Mouse (Mus musculus): ENCODE measurements around the gene Epp13. TPM values are rescaled to one million over a fixed set of nuclear protein-coding genes. Genes with fewer than 3 reads are reported as not detected.
"Not testable (repeated sequence)": the region's sequence is repeated elsewhere in the genome, so short reads cannot be mapped to it uniquely, and the experiment has no call there.

Gene Epp13
- not detected in 2 replicates for polyA plus RNA-seq (2015; fragmentation: Nextera tagmentation; extraction: Ambion mirVana)

DNA sequence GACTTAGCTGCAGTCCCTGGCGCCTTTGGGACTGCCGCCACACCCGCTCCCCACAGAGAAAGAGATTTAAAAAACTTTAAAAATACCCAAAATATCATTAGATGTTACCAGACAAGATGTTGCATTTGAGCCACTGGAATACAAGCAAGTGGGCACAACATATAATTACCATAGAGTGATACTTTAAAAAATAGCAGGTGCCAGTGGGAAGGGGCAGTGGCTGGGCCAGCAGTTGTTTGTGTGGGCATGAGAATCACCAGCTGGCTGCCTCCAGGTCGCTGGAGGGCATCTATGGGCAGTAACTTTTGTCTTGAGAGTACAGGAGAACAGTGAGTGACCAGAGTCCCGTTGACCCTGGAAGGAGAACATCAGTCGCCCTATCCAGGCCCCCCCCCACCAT is at the start of gene Epp13:
Gene Epp13 (plus strand): TSS at position 301 of the 400 bp plus-strand sequence.
- Histone ChIP-seq H3K4me3 (no peak within 1 kb of the TSS), H3K4me2 (no peak within 1 kb of the TSS), H3K27ac (no peak within 1 kb of the TSS), H3K4me1 (no peaks in the 10 kb centered on the region), H3K36me3 (no peaks in the 10 kb centered on the region), H3K9me3 (no peaks in the 10 kb centered on the region), H3K9ac (no peak within 1 kb of the TSS), H3K27me3 (no peaks in the 10 kb centered on the region)
- WGBS, result 82% methylated on average over 6 of the region's 6 CpGs
- ATAC-seq (ENCODE audit: insufficient number of reproducible peaks, low FRiP score, low TSS enrichment, low read depth), result no peak

DNA sequence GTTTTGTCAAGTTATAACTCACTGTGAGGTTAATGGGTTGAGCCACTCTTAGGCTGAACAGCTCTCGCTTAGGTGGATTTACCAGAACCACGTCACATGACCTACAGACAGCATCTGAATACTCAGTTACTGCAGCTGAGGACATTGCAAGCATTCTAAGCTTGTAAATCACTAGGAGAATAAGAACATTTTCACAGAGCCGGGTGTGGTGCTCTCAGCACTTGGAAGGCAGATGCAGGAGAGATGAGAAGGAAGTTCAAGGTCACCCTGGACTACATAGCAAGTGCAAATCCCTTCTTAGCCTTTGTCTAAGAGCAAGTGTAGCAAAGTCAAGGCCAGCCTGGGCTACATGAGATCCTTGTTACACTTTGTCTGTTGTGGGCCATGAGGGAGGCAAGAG is 48.3 kb upstream of the Epp13 start:
- H3K9me3 ChIP-seq, result no peaks in the 10 kb centered on the region
- no peaks in the 10 kb centered on the region for H3K27me3 ChIP-seq
- no peaks in the 10 kb centered on the region for H3K36me3 ChIP-seq
- no peak overlapping the region for H3K4me3 ChIP-seq
- no peak overlapping the region for H3K4me2 ChIP-seq
- H3K4me1 ChIP-seq, result no peaks in the 10 kb centered on the region
- H3K9ac ChIP-seq, result no peak overlapping the region
- WGBS, result 70% methylated on average over 3 of the region's 3 CpGs
- H3K27ac ChIP-seq, result no peak overlapping the region
- ATAC-seq (ENCODE audit: insufficient number of reproducible peaks, low FRiP score, low TSS enrichment, low read depth), result peak; percentile 14; the same call in 1 of the 2 replicates

DNA sequence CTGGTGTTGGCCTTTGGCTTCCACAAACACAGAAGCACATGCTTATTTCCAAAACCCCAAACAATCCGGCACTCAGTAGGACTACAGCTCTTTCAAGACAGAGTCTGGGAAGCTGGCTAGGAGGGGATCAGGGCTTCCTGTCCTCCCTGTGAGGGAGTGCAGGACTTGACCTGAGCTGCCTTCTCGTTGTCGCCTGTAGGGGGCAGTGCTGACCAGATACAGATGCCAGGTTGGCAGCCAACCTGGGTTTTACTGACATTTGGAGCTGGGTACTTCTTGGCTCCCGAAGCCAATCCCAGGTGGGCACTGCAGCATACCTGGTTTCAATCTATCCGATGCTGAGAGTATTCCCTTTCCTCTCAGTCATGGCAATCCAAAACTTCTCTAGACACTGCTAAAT is 39.4 kb upstream of the Epp13 start:
- no peaks in the 10 kb centered on the region for H3K9me3 ChIP-seq
- no peaks in the 10 kb centered on the region for H3K36me3 ChIP-seq
- no peak overlapping the region for H3K27ac ChIP-seq
- WGBS, result 42% methylated on average over 5 of the region's 5 CpGs
- no peaks in the 10 kb centered on the region for H3K4me1 ChIP-seq
- H3K4me3 ChIP-seq, result no peak overlapping the region
- no peak overlapping the region for H3K4me2 ChIP-seq
- no peak overlapping the region for H3K9ac ChIP-seq
- H3K27me3 ChIP-seq, result no peaks in the 10 kb centered on the region
- no peak for ATAC-seq (ENCODE audit: insufficient number of reproducible peaks, low FRiP score, low TSS enrichment, low read depth)

DNA sequence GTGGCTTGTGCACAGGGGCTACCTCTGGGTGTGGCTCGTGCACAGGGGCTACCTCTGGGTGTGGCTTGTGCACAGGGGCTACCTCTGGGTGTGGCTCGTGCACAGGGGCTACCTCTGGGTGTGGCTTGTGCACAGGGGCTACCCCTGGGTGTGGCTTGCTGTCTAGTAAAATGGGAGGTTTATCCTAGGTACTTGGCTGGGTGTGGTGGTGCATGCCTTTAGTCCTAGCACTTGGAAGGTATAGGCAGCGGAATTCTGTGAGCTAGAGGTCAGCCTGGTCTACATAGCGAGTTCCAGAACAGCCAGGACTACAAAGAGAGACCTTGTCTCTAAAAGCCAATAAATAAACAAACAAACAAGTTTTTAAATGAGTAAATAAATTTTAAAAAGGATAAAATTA is 37.8 kb upstream of the Epp13 start:
- not testable (repeated sequence) for H3K36me3 ChIP-seq; H3K4me2 ChIP-seq; H3K27me3 ChIP-seq; H3K4me1 ChIP-seq; H3K9me3 ChIP-seq; H3K4me3 ChIP-seq; H3K27ac ChIP-seq; H3K9ac ChIP-seq; ATAC-seq (ENCODE audit: insufficient number of reproducible peaks, low FRiP score, low TSS enrichment, low read depth)
- WGBS, result 71% methylated on average over 4 of the region's 4 CpGs

DNA sequence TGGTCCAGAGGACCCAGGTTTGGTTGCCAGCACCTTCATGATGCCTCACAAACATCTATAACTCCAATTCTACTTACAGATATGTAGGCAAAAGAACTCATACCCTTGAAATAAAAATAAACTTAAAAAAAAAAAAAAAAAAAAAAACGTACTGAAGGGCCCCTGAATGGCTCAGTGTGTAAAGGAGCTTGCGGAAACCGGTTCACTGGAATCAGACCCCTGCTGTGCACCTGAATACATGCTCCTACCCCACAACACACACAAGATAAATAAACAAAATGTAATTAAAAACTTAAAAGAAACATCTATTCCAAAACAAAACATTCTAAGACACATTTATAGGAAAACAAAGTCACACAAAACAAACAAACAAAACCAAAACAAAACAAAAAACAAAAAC is 32.4 kb upstream of the Epp13 start:
- 49% methylated on average over 3 of the region's 3 CpGs for WGBS
- Histone ChIP-seq H3K27me3 (no peaks in the 10 kb centered on the region), H3K9me3 (no peaks in the 10 kb centered on the region), H3K4me2 (no peak overlapping the region), H3K4me1 (no peaks in the 10 kb centered on the region), H3K27ac (no peak overlapping the region), H3K36me3 (no peaks in the 10 kb centered on the region), H3K4me3 (no peak overlapping the region), H3K9ac (no peak overlapping the region)
- ATAC-seq (ENCODE audit: insufficient number of reproducible peaks, low FRiP score, low TSS enrichment, low read depth), result no peak

DNA sequence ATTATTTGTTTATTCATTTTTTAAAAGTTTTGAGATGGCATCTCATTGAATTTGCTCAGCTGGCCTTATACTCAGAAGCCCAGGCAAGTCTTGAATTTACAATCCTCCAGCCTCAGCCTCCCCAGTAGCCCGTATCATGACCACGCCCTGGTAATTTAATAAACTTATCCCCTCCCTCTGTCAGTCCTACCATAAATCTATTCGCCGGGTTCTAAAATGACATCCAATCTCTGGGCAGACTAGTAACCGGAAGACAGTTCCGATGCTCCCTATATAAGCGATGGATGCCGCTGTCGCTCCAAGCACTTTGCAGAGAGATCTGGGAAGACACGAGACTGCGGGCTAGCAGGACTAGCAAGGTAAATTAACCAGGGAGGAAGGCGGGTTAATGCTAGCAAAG is 30.5 kb upstream of the Epp13 start, which contains the start of gene Zscan5b:
Gene Zscan5b (plus strand): TSS at position 301 of the 400 bp plus-strand sequence.
- no peak within 1 kb of the TSS for H3K27ac ChIP-seq
- no peaks in the 10 kb centered on the region for H3K36me3 ChIP-seq
- H3K4me2 ChIP-seq, result no peak within 1 kb of the TSS
- H3K9me3 ChIP-seq, result no peaks in the 10 kb centered on the region
- no peak within 1 kb of the TSS for H3K9ac ChIP-seq
- H3K4me3 ChIP-seq, result no peak within 1 kb of the TSS
- H3K4me1 ChIP-seq, result no peaks in the 10 kb centered on the region
- 92% methylated on average over 12 of the region's 12 CpGs for WGBS
- ATAC-seq (ENCODE audit: insufficient number of reproducible peaks, low FRiP score, low TSS enrichment, low read depth), result no peak
- H3K27me3 ChIP-seq, result no peaks in the 10 kb centered on the region

DNA sequence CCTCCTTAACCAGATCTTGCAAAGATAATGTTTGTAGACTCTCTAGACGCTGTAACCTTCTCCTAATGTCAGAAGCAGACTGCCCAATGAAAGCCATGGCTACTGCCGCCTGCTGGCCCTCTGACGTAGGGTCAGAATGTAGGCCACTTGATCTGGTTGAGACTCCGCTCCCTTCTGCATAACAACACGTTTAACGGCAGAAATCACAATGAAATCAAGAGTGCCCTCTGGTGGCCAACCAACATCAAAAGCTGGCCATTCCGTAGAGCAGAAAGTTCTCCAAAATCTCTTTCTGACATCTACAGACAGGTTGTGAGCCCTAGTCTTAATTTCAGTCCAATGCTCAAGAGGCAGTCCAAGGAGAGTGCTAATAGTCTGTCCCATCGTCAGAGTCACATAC is 24.0 kb upstream of the Epp13 start:
- not testable (repeated sequence) for H3K4me1 ChIP-seq; H3K9ac ChIP-seq; H3K36me3 ChIP-seq; ATAC-seq (ENCODE audit: insufficient number of reproducible peaks, low FRiP score, low TSS enrichment, low read depth); H3K4me3 ChIP-seq; H3K9me3 ChIP-seq; H3K27me3 ChIP-seq; H3K27ac ChIP-seq; H3K4me2 ChIP-seq
- WGBS, result 48% methylated on average over 8 of the region's 8 CpGs

DNA sequence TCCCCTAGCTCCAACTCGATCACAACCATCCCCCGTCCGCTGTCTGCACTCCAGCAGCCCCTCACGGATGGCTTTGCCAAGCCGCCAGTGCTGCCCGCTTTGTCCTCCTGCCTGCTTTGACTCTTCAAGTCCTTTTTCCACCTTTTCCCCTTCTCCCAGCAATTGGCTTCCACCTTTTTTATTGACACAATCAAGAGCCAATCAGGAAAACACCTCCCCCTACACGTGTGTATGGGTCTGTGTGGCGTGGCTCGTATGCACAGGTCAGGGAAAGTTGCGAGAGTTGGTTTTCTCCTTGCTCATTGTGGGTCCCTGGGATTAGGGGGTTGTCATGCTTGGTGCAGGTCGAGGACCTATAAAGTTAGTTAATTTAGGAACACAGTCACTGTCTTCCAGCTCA is 12.7 kb upstream of the Epp13 start:
- no peaks in the 10 kb centered on the region for H3K9me3 ChIP-seq
- H3K9ac ChIP-seq, result no peak overlapping the region
- no peaks in the 10 kb centered on the region for H3K27me3 ChIP-seq
- no peak for ATAC-seq (ENCODE audit: insufficient number of reproducible peaks, low FRiP score, low TSS enrichment, low read depth)
- no peaks in the 10 kb centered on the region for H3K4me1 ChIP-seq
- no peak overlapping the region for H3K4me3 ChIP-seq
- no peak overlapping the region for H3K27ac ChIP-seq
- H3K4me2 ChIP-seq, result no peak overlapping the region
- H3K36me3 ChIP-seq, result no peaks in the 10 kb centered on the region
- WGBS, result 48% methylated on average over 11 of the region's 11 CpGs

DNA sequence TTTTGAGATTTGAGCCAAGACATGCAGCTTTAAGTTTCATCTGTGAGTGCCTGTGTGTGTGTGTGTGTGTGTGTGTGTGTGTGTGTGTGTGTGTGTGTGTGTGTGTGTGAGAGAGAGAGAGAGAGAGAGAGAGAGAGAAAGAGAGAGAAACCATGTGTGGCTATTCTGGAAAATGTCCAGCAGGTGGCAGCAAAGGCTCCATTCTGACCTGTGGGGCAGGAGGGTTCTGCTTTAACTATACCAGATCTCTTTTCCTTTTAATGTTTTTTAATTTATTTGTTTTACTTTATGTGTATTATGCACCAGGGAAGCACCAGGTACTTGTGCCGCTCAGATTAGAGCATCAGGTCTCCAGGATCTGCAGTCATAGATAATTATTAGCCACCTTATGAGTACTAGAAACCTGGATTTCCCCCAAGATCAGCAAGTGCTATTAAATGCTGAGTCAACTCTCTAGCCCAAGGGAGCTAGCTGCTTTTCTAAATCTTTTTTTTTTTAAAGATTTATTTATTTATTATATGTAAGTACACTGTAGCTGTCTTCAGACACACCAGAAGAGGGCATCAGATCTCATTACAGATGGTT is 11.6 kb upstream of the Epp13 start:
- H3K9me3 ChIP-seq; H3K9ac ChIP-seq; H3K36me3 ChIP-seq; H3K4me2 ChIP-seq; H3K4me3 ChIP-seq; ATAC-seq (ENCODE audit: insufficient number of reproducible peaks, low FRiP score, low TSS enrichment, low read depth); H3K27me3 ChIP-seq; H3K27ac ChIP-seq; H3K4me1 ChIP-seq: not testable (repeated sequence)
- WGBS, result 19% methylated on average over 1 of the region's 1 CpGs

DNA sequence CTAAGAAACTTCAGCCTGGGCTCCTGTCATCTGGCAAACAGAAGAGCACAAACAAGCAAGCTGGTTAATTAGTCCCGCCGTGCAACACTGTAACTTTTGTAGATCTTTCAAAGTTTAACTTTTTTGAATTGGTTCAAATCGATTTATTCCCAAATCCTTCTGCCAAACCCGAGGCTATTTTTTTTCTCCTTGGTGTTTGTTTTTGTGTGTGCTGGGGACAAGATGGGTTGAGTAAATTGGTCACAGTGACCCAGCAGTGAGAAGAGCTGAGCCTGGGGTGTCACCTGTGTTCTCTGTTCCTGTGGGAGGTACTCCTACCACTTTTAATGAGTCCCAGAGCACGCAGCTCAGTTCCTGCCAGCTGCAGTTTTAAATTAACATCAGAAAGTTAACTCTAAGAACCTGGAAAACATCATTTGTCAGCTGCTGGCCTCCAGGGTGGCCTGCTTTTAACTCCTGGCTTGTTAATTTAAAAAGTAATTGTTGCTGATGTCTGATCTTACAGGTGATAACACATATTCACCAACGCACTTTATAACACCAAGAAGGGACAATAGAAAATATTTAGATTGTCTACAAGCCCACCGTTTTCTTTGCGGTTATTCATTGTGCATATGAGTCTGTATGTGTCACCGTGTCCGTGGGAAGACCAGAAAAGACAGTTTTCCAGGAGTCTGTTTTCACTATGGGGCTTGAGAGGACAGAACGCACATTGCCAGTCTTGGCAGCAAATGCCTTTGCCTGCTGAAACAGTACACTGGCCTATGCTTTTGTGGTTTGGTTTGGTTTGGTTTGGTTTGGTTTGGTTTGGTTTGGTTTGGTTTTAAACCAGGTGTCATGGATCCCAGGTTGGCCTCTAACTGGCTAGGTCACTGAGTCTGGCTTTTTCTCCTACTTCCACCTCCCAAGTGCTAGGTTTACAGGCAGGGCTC is 7.9 kb upstream of the Epp13 start:
- no peak overlapping the region for H3K4me2 ChIP-seq
- ATAC-seq (ENCODE audit: insufficient number of reproducible peaks, low FRiP score, low TSS enrichment, low read depth), result no peak
- no peaks in the 10 kb centered on the region for H3K27me3 ChIP-seq
- H3K4me1 ChIP-seq, result no peaks in the 10 kb centered on the region
- no peak overlapping the region for H3K27ac ChIP-seq
- H3K4me3 ChIP-seq, result no peak overlapping the region
- no peak overlapping the region for H3K9ac ChIP-seq
- no peaks in the 10 kb centered on the region for H3K9me3 ChIP-seq
- 18% methylated on average over 11 of the region's 11 CpGs for WGBS
- H3K36me3 ChIP-seq, result no peaks in the 10 kb centered on the region

DNA sequence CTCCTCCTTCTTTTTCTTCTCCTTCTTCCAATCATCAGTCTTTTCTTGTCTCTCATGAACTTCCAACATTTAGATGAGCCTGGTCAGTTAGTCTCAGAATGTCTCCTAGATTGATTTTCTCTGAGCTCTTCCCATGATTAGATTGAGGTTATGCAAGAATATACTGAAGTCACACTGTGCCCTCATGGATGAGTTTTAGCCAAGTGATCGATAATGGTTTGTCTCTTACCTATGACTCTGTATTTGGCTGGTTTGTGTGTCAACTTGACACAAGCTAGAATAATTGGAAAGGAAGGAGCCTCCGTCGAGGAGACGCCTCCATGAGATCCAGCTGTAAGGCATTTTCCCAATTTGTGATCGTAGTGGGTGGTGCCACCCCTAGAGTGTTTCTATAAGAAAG is 1.9 kb downstream of the Epp13 start:
- no peaks in the 10 kb centered on the region for H3K36me3 ChIP-seq
- H3K27ac ChIP-seq, result no peak overlapping the region
- no peaks in the 10 kb centered on the region for H3K4me1 ChIP-seq
- no peaks in the 10 kb centered on the region for H3K27me3 ChIP-seq
- H3K9ac ChIP-seq, result no peak overlapping the region
- H3K9me3 ChIP-seq, result no peaks in the 10 kb centered on the region
- WGBS, result 92% methylated on average over 5 of the region's 5 CpGs
- no peak overlapping the region for H3K4me3 ChIP-seq
- no peak overlapping the region for H3K4me2 ChIP-seq
- ATAC-seq (ENCODE audit: insufficient number of reproducible peaks, low FRiP score, low TSS enrichment, low read depth), result no peak

DNA sequence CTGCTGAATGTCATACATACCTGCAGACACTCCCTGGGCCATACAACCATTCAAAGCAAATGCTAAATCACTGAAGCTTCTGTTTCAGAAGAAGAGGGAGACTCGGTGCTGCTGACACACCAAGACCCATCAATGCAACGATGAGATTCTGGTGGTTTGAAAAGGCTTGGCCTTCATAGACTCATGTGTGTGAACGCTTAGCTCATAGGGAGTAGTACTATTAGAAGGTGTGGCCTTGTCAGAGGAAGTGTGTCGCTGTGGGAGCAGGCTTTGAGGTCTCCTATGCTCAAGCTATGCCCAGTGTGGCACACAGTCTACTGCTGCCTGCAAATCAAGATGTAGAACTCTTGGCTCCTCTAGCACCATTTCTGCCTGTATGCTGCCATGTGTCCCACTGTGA is 4.9 kb downstream of the Epp13 start:
- Histone ChIP-seq H3K27ac (no peak overlapping the region), H3K9ac (no peak overlapping the region), H3K4me1 (no peaks in the 10 kb centered on the region), H3K27me3 (no peaks in the 10 kb centered on the region), H3K9me3 (no peaks in the 10 kb centered on the region), H3K36me3 (no peaks in the 10 kb centered on the region), H3K4me3 (no peak overlapping the region), H3K4me2 (no peak overlapping the region)
- 84% methylated on average over 4 of the region's 4 CpGs for WGBS
- no peak for ATAC-seq (ENCODE audit: insufficient number of reproducible peaks, low FRiP score, low TSS enrichment, low read depth)

All from limb, embryonic 15.5 days (tissue).